Mouse (Mus musculus) limb, embryonic 13.5 days (tissue): ENCODE data around the gene Ube4b. TPM values are rescaled to one million over a fixed set of nuclear protein-coding genes. Genes with fewer than 3 reads are reported as not detected.
"Not testable (repeated sequence)": the region's sequence is repeated elsewhere in the genome, so short reads cannot be mapped to it uniquely, and the experiment has no call there.

Experiments used
- ATAC-seq: fragments of 200-750 bp; cut with Nextera tagmentation; 2 replicates; pipeline ENCODE4 v1.8.0; 2017; ENCODE audit warnings: low read depth, moderate number of reproducible peaks, moderate TSS enrichment; ENCODE audit not compliant: low FRiP score
- H3K27ac ChIP-seq: fragments of 300-500 bp; sonication (generic); 2 replicates; pipeline ENCODE4 v1.5.1; 2015; ENCODE audit warnings: inconsistent platforms, mild to moderate bottlenecking, moderate library complexity
- H3K27me3 ChIP-seq: fragments of 300-500 bp; sonication (generic); 2 replicates; pipeline ENCODE4 v1.6.1; 2015; ENCODE audit warnings: mild to moderate bottlenecking, inconsistent platforms
- H3K36me3 ChIP-seq: fragments of 300-500 bp; sonication (generic); 2 replicates; pipeline ENCODE4 v1.6.1; 2015; ENCODE audit warnings: inconsistent platforms, mild to moderate bottlenecking, moderate library complexity
- H3K4me1 ChIP-seq: fragments of 300-500 bp; sonication (generic); 2 replicates; pipeline ENCODE4 v1.6.1; 2015; ENCODE audit warnings: inconsistent platforms
- H3K4me2 ChIP-seq: fragments of 300-500 bp; sonication (generic); replicated peaks from 2 replicates; pipeline ENCODE4 v1.6.1; 2015; ENCODE audit warnings: inconsistent platforms, mild to moderate bottlenecking, moderate library complexity
- H3K4me3 ChIP-seq: fragments of 300-500 bp; sonication (generic); 2 replicates; pipeline ENCODE4 v1.5.1; 2015; ENCODE audit warnings: moderate library complexity, mild to moderate bottlenecking, inconsistent platforms
- H3K9ac ChIP-seq: fragments of 300-500 bp; sonication (generic); 2 replicates; pipeline ENCODE4 v1.6.1; 2015; ENCODE audit warnings: mild to moderate bottlenecking, inconsistent platforms
- H3K9me3 ChIP-seq: fragments of 300-500 bp; sonication (generic); 2 replicates; pipeline ENCODE4 v1.6.1; 2016; ENCODE audit warnings: inconsistent platforms
- WGBS: fragments of 180-500 bp; shearing (Covaris S2); methylation state at CpG from one replicate; pipeline ENCODE4 v1.1.7; 2015; 5-methylcytosine and 5-hydroxymethylcytosine counted together
- polyA plus RNA-seq: library from polyadenylated mRNA; unstranded; fragments of >200 nt; fragmentation: Nextera tagmentation; extraction: Ambion mirVana; gene quantifications from 2 replicates; pipeline ENCODE4 v1.2.1, GENCODE M21; 2015

The Ube4b gene
- 47.5 and 53.9 TPM in 2 replicates for polyA plus RNA-seq

- peak within 1 kb of the TSS; percentile 98 for H3K27ac ChIP-seq
- H3K9me3 ChIP-seq = no peaks in the 10 kb centered on the region
- peak within 1 kb of the TSS; percentile 83 for H3K4me3 ChIP-seq
- H3K4me2 ChIP-seq = peak within 1 kb of the TSS; percentile 74
- ATAC-seq = peak; percentile 93
- H3K4me1 ChIP-seq = peaks cover 13% of the 10 kb centered on the region
- under 1% methylated on average over 44 of the region's 50 CpGs for WGBS
- peak within 1 kb of the TSS; percentile 92 for H3K9ac ChIP-seq
- H3K36me3 ChIP-seq = no peaks in the 10 kb centered on the region
- no peaks in the 10 kb centered on the region for H3K27me3 ChIP-seq
Observed at GRCm38 (mm10) chr4:149426325-149427199, at the start of gene Ube4b. Ube4b (minus strand) TSS chr4:149426749.

- Histone ChIP-seq H3K4me2 (no peak overlapping the region), H3K27ac (no peak overlapping the region), H3K4me3 (no peak overlapping the region), H3K4me1 (no peaks in the 10 kb centered on the region), H3K36me3 (peaks cover 37% of the 10 kb centered on the region), H3K9ac (no peak overlapping the region), H3K27me3 (no peaks in the 10 kb centered on the region), H3K9me3 (no peaks in the 10 kb centered on the region)
- no peak for ATAC-seq
- WGBS = 79% methylated on average over 7 of the region's 7 CpGs
Observed at GRCm38 (mm10) chr4:149475096-149475495, 48.5 kb upstream of the Ube4b start.

- Histone ChIP-seq H3K36me3 (peaks cover 55% of the 10 kb centered on the region), H3K9me3 (no peaks in the 10 kb centered on the region), H3K4me3 (no peak overlapping the region), H3K4me1 (no peaks in the 10 kb centered on the region), H3K27me3 (no peaks in the 10 kb centered on the region), H3K9ac (no peak overlapping the region), H3K4me2 (no peak overlapping the region), H3K27ac (no peak overlapping the region)
- WGBS = 95% methylated on average over 3 of the region's 3 CpGs
- no peak for ATAC-seq
Observed at GRCm38 (mm10) chr4:149469557-149469956, 43.0 kb upstream of the Ube4b start.

GRCm38 (mm10) chr4:149463435-149463950 is 36.9 kb upstream of the Ube4b start:
- Histone ChIP-seq H3K9ac (no peak overlapping the region), H3K27me3 (no peaks in the 10 kb centered on the region), H3K9me3 (no peaks in the 10 kb centered on the region), H3K27ac (no peak overlapping the region), H3K36me3 (peaks cover 8% of the 10 kb centered on the region), H3K4me2 (no peak overlapping the region), H3K4me1 (no peaks in the 10 kb centered on the region), H3K4me3 (no peak overlapping the region)
- ATAC-seq = no peak
- WGBS = 78% methylated on average over 6 of the region's 6 CpGs

GRCm38 (mm10) chr4:149462305-149462971 is 35.9 kb upstream of the Ube4b start:
- no peaks in the 10 kb centered on the region for H3K4me1 ChIP-seq

GRCm38 (mm10) chr4:149461579-149462304 is 35.2 kb upstream of the Ube4b start:
- no peak for ATAC-seq
- H3K27me3 ChIP-seq = no peaks in the 10 kb centered on the region
- no peak overlapping the region for H3K4me2 ChIP-seq
- H3K36me3 ChIP-seq = no peaks in the 10 kb centered on the region
- no peaks in the 10 kb centered on the region for H3K4me1 ChIP-seq
- no peak overlapping the region for H3K27ac ChIP-seq
- no peak overlapping the region for H3K9ac ChIP-seq
- no peaks in the 10 kb centered on the region for H3K9me3 ChIP-seq
- 70% methylated on average over 7 of the region's 7 CpGs for WGBS
- H3K4me3 ChIP-seq = no peak overlapping the region

More at GRCm38 (mm10) chr4:149462305-149462971, 35.9 kb upstream of the Ube4b start:
- Histone ChIP-seq H3K36me3 (no peaks in the 10 kb centered on the region), H3K27me3 (no peaks in the 10 kb centered on the region), H3K4me3 (no peak overlapping the region), H3K9me3 (no peaks in the 10 kb centered on the region), H3K9ac (no peak overlapping the region), H3K4me2 (no peak overlapping the region), H3K27ac (no peak overlapping the region)
- 76% methylated on average over 6 of the region's 6 CpGs for WGBS
- ATAC-seq = no peak

- H3K4me1 ChIP-seq, H3K9me3 ChIP-seq, H3K4me3 ChIP-seq, H3K4me2 ChIP-seq, ATAC-seq, H3K9ac ChIP-seq, H3K36me3 ChIP-seq, H3K27ac ChIP-seq, H3K27me3 ChIP-seq: not testable (repeated sequence)
- WGBS = 88% methylated on average over 2 of the region's 2 CpGs
Observed at GRCm38 (mm10) chr4:149460475-149460874, 33.9 kb upstream of the Ube4b start.

- Histone ChIP-seq H3K4me3 (no peak overlapping the region), H3K9ac (no peak overlapping the region), H3K27ac (no peak overlapping the region), H3K4me2 (no peak overlapping the region), H3K36me3 (no peaks in the 10 kb centered on the region), H3K27me3 (no peaks in the 10 kb centered on the region), H3K9me3 (no peaks in the 10 kb centered on the region), H3K4me1 (no peaks in the 10 kb centered on the region)
- no peak for ATAC-seq
- WGBS = 75% methylated on average over 1 of the region's 1 CpGs
Observed at GRCm38 (mm10) chr4:149459425-149459824, 32.9 kb upstream of the Ube4b start.

- 69% methylated on average over 5 of the region's 5 CpGs for WGBS
- Histone ChIP-seq H3K4me3 (no peak overlapping the region), H3K27me3 (no peaks in the 10 kb centered on the region), H3K27ac (no peak overlapping the region), H3K4me2 (no peak overlapping the region), H3K9ac (no peak overlapping the region), H3K4me1 (no peaks in the 10 kb centered on the region), H3K9me3 (no peaks in the 10 kb centered on the region), H3K36me3 (no peaks in the 10 kb centered on the region)
- no peak for ATAC-seq
Observed at GRCm38 (mm10) chr4:149458526-149458925, 32.0 kb upstream of the Ube4b start.

GRCm38 (mm10) chr4:149457831-149458430 is 31.4 kb upstream of the Ube4b start:
- Histone ChIP-seq H3K9me3 (no peaks in the 10 kb centered on the region), H3K9ac (no peak overlapping the region), H3K36me3 (no peaks in the 10 kb centered on the region), H3K27ac (no peak overlapping the region), H3K4me3 (no peak overlapping the region), H3K4me1 (no peaks in the 10 kb centered on the region), H3K4me2 (no peak overlapping the region), H3K27me3 (no peaks in the 10 kb centered on the region)
- WGBS = 75% methylated on average over 6 of the region's 6 CpGs
- no peak for ATAC-seq

- not testable (repeated sequence) for ATAC-seq, H3K4me1 ChIP-seq, H3K27me3 ChIP-seq, H3K4me3 ChIP-seq, H3K36me3 ChIP-seq, H3K27ac ChIP-seq, H3K9me3 ChIP-seq, H3K9ac ChIP-seq, H3K4me2 ChIP-seq
- WGBS = 85% methylated on average over 27 of the region's 27 CpGs
Observed at GRCm38 (mm10) chr4:149457163-149457562, 30.6 kb upstream of the Ube4b start.
